Mouse (Mus musculus): Measurements from ENCODE around the gene Mthfd1.

Gene Mthfd1

DNA sequence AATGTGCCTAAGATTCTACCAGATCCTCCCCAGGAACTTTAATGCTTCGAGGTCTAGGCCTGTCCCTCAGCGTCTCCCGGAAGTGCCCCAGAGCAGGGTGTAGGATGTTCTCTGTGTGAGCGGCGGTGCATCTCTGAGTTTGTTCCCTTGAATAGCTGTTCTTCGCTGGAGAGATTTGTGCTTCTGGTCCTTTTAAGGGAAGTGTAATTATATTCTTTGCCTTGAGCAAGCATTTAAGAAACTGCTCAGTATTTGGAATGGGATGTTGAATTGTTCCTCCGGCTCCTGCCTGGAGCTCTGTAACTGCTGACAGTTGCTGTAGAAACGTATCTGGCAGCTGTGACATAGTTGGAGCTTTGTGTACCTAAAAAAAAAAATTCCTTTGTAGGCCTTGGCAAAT is 32.9 kb downstream of the Mthfd1 start:
- in situ Hi-C loops (cut with MboI; ENCODE audit: low pct_unique_long_range_greater_than_20kb in 1 of 2, low sequenced_read_pairs in 2 of 2, unreplicated experiment in 1 of 2) = no loop called here

DNA sequence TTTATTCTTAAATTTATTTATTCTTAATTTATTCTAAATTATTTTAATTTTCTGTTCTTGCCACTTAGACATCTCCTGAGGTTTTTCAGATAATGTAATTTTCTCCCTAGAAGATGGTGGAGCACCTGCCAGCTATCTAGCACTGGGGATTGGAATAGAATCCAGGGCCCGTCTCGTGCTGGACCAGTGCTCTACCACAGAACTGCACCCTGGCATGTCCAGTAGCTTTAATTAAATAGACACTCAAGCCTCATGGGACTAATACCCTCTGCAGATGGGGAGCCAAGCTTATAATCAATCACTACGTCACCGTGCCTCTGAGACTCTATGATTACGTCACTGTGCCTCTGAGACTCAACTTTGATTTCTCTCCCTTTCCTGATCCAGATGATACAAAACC is 33.4 kb downstream of the Mthfd1 start:
- in situ Hi-C loops (cut with MboI; ENCODE audit: low pct_unique_long_range_greater_than_20kb in 1 of 2, low sequenced_read_pairs in 2 of 2, unreplicated experiment in 1 of 2) = no loop called here

DNA sequence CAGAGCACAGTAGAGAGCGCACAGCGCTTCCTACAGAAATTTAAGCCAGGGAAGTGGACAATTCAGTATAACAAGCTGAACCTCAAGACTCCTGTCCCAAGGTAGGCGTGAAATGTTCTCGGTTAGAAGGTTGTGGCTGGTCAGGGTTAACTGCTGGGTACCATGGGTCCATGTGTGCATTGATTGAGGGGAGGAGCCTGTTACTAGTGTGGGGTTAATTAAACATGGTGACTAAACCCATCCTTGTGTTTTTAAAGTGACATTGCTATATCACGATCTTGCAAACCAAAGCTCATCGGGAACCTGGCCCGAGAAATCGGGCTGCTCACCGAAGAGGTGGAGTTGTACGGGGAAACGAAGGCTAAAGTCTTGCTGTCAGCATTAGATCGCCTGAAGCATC is 34.3 kb downstream of the Mthfd1 start:
- in situ Hi-C loops (cut with MboI; ENCODE audit: low pct_unique_long_range_greater_than_20kb in 1 of 2, low sequenced_read_pairs in 2 of 2, unreplicated experiment in 1 of 2) = no loop called here

DNA sequence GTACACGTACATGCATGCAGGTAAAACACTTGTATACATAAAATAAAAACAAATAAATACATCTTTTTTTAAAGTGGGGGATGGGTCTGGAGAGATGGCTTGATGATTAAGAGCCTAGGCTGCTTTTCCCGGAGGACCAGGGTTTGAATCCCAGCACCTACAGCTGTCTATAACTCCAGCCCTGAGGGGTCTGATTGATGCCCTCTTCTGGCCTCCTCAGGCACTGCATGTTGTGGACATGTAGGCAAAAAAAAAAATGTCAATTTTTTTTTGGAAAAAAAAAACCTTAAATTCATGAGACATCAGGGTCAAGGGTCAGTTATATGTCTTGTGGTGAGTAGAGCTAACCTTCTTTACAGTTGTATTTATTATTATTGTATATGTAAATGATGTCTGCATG is 35.2 kb downstream of the Mthfd1 start:
- in situ Hi-C loops (cut with MboI; ENCODE audit: low pct_unique_long_range_greater_than_20kb in 1 of 2, low sequenced_read_pairs in 2 of 2, unreplicated experiment in 1 of 2) = no loop called here

DNA sequence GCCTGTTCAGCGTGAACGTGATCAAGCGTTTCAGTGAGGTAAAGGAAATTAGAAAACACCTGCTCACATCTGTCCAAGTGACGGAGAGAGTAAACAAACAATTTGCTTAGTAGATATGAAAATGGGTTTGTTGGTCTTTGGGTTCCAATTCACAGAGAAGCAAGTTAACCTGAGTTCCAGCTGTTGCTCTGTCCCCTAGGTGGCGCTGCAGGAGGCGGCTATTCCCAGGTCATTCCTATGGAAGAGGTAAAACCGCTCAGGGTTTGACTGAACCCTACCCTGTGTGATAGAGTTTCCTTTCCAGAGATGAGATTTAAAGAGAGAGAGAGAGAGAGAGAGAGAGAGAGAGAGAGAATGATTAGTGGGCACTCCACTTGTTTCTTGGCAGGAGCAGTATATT is 38.1 kb downstream of the Mthfd1 start:
- in situ Hi-C loops (cut with MboI; ENCODE audit: low pct_unique_long_range_greater_than_20kb in 1 of 2, low sequenced_read_pairs in 2 of 2, unreplicated experiment in 1 of 2) = no loop called here

DNA sequence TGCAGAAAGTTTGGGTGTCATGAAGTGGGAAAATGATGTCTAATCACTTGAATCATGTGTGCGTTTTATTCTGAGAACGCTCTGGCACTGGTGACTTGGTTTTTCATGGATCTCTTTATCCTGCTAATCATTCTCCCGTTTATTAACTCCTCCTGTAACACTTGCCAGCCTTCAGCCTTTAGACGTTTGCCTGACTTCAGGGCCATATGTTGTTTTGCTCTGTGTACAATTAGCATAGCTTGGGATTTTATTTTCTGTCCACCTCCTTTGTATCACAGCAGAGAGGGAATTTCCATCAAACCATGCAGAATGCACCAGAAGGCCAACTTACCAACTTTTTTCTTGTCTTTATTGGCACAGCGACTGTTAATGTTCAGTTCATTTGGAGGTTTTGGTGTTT is 42.7 kb downstream of the Mthfd1 start:
- in situ Hi-C loops (cut with MboI; ENCODE audit: low pct_unique_long_range_greater_than_20kb in 1 of 2, low sequenced_read_pairs in 2 of 2, unreplicated experiment in 1 of 2) = no loop called here

DNA sequence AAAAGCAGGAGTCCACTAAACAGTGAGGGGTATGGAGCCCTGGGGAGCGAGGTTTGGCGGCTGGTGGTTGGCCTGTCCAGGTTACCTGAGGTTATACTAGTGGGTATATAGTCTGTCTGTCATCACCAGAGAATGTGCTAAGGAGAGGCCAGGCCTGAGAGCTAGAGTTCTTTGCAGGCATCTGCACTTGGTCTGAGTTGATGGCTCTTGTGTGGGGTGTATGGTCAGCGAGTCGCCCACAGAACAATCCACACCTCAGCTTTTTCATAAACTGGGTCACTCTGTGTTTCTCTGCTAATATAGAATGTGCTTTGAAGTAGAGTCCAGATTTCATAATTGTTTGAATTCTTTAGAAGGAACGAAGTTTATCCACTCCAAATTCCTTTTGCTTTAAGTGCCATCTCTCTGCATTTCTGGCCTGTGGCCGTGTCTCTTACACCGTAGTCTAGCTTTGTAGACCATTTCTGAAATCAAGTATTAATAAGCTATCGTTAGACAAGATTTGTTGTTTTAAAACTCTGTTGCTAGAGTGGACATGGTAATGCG is 44.3 kb downstream of the Mthfd1 start:
- in situ Hi-C loops (cut with MboI; ENCODE audit: low pct_unique_long_range_greater_than_20kb in 1 of 2, low sequenced_read_pairs in 2 of 2, unreplicated experiment in 1 of 2) = no loop called here

DNA sequence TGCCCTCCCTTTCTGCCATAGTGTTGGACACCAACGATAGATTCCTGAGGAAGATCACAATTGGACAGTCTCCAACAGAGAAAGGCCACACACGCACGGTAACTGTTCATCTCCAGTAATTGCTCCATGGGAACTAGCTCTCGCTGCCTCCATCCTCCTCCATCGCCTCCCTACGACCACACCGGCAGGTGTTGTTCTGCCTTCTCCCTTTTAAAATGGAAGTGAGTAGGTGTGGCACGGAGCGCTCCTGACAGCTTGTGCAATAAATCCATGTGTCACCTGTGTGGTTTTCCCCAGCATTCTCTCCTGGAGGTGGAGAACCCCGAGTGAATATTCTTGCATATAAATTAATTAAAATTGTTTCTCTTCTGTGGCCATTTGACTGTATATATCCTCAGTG is 45.3 kb downstream of the Mthfd1 start:
- in situ Hi-C loops (cut with MboI; ENCODE audit: low pct_unique_long_range_greater_than_20kb in 1 of 2, low sequenced_read_pairs in 2 of 2, unreplicated experiment in 1 of 2) = no loop called here

DNA sequence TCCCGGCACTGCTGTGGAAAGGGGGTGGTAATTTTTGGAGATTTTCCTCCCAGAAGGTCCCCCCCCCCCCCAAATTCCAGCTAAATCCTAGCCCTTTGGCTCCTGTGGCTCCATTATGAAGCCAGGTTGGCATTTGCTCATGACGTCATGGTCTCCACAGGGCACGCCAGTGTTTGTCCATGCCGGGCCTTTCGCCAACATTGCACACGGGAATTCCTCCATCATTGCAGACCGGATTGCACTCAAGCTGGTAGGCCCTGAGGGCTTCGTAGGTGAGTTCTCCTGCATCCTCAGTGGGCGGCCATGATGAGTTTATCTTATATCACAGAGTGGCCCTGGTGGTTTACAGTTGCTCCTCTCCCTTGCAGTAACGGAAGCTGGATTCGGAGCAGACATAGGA is 48.4 kb downstream of the Mthfd1 start:
- in situ Hi-C loops (cut with MboI; ENCODE audit: low pct_unique_long_range_greater_than_20kb in 1 of 2, low sequenced_read_pairs in 2 of 2, unreplicated experiment in 1 of 2) = no loop called here

DNA sequence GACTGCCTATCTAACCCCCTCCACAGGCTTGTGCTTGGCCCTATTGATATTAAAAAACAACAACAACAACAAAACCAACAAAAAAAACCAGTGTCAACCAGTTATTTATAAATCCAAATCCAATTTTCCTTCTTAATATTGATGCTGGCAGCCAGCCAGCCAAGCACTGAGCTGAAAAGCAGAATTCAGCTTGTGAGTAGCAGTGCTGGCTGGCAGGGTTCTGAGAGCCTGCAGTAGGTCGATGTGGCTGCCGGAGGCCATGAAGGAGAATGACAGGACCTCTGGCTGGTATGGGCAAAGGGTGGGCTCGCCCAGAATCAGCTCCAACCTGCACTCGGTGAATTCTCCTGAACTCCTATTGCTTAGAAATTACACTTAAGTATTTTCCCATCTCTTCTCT is 49.1 kb downstream of the Mthfd1 start:
- in situ Hi-C loops (cut with MboI; ENCODE audit: low pct_unique_long_range_greater_than_20kb in 1 of 2, low sequenced_read_pairs in 2 of 2, unreplicated experiment in 1 of 2) = no loop called here

DNA sequence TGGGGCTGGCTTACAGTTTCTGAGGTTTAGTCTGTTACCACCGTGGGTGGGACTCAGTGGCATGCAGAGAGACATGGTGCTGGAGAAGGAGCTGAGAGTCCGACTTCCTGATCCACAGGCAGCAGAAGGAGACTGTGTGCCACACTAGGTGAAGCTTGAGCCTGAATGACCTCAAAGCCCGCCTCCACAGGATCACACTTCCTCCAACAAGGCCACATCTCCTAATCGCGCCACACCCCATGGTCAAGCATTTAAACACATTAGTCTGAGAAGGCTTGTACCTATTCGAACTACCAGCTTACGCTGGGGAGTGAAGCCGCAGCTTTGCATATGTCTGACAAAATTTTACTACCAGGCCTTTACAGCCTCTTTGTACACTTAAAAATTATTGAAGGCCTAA is 50.0 kb downstream of the Mthfd1 start:
- in situ Hi-C loops (cut with MboI; ENCODE audit: low pct_unique_long_range_greater_than_20kb in 1 of 2, low sequenced_read_pairs in 2 of 2, unreplicated experiment in 1 of 2) = no loop called here

DNA sequence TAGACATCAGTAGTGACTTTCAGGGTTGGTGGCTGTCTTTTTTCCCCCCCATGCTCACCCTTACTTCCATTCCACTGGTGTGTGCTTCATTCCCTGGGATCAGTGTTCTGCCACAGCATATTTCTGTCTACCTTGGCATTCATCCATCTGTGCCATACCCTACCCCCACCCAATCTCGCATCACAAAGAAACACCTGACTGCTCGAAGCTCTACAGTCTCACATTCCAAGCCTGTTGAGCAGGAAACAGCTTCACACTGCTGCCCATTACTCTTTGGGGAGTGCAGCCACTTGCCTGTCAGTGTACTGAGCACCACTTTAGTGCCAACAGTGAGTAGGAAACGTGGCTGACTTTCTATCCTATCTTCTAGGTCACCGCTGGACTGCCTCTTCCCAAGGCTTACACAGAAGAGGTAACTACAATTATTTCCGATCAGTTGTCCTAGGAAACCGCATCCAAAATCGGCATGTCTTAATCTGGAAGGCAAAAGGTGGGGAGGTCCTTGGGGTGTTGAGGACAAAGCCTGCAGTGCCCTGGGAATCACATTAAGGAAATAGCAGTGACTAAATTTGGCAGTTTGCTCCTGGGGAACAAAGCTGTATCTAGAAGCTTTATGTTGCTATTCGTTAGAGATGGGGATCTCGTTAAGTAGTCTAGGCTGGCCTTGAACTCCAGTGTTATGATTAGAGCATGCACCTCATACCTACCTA is 51.9 kb downstream of the Mthfd1 start:
- in situ Hi-C loops (cut with MboI; ENCODE audit: low pct_unique_long_range_greater_than_20kb in 1 of 2, low sequenced_read_pairs in 2 of 2, unreplicated experiment in 1 of 2) = no loop called here

DNA sequence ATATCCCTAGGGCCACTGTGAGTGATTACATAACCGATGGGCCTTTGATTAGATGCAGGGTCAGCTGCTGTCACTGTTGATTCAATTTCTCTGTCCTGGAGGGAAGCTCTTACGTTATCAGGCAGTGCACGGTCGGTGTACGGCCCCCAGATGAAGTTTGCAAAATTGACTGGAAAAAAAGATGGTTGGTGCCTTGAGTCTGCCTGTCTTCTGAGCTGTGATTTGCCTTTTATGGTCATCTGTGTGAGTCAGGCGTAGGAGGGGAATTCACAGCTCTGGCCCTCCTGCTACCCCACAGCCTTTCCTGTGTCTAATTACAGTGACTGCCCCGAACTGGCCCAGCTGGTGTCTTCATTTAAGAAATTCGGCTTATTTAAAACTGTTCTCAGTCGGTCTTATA is 52.9 kb downstream of the Mthfd1 start:
- in situ Hi-C loops (cut with MboI; ENCODE audit: low pct_unique_long_range_greater_than_20kb in 1 of 2, low sequenced_read_pairs in 2 of 2, unreplicated experiment in 1 of 2) = no loop called here

DNA sequence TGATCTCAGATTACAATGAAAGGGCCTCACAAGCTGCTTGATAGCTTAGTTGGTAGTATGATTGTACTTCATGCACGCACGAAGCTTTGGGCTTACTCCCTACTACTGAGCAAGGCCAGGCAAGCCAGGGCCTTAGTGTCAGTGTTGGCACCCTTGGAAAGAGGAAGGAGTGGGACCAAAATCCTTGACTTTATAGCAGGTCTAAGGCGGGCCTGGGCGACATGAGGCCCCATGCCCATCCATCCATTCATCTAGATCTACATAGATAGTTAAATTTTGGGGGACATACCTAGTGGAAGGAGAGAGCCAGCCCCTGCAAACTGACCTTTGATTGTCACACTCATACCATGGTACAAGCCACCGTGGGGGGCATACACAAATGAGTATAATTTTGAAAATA is 53.3 kb downstream of the Mthfd1 start:
- in situ Hi-C loops (cut with MboI; ENCODE audit: low pct_unique_long_range_greater_than_20kb in 1 of 2, low sequenced_read_pairs in 2 of 2, unreplicated experiment in 1 of 2) = no loop called here

DNA sequence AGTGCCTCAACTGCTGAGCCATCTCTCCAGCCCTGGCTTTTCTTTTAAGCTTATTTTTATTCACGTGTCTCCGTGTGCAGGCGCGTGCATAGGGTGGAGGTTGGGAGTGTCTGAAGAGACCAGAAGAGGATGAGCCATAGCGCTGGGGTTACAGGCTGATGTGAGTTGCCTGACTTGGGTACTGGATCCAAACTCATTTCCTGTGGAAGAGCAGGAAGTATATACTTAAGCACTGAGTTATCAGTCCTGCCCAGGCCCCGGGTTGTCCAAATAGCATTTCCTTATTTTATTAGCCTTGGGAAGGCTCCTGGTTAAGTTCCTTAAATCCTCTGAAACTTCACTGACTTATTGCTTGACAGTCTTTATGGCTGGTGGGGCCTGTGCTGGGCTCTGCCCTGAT is 54.9 kb downstream of the Mthfd1 start:
- in situ Hi-C loops (cut with MboI; ENCODE audit: low pct_unique_long_range_greater_than_20kb in 1 of 2, low sequenced_read_pairs in 2 of 2, unreplicated experiment in 1 of 2) = no loop called here

DNA sequence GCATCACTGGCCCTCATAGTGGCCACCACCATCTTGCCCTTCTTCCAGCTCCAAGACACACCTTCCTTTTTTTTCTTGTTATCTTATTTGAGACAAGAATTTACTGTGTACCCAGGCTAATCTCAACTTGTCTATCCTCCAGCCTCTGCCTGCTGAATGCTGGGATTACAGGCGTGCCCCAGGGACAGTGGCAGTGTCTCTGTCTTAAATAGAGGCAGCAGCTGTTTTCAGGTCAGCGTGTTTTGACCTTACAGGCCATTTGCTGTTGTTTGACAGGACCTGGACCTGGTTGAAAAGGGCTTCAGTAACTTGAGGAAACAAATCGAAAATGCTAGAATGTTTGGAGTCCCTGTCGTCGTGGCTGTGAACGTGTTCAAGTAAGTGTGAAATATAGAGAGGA is 55.5 kb downstream of the Mthfd1 start:
- in situ Hi-C loops (cut with MboI; ENCODE audit: low pct_unique_long_range_greater_than_20kb in 1 of 2, low sequenced_read_pairs in 2 of 2, unreplicated experiment in 1 of 2) = no loop called here

DNA sequence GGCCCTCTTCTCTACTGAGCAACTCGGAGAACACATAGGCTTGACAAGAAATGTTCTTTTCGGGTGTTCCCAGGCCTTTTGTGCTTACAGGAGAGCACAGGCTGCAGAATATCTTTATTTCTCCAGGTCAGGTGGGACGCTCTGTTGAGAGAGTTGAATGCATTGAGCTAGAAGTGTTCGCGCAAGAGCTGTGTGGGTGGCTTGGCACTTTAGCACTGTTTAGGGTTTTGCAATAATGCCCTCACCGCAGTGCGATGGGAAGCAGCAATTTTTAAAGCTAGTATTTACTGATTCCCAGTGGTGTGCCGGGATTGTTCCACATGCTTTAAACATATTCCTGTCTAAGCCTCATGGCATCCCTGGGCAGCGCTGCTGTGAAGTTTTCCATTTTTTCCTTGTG is 56.1 kb downstream of the Mthfd1 start:
- in situ Hi-C loops (cut with MboI; ENCODE audit: low pct_unique_long_range_greater_than_20kb in 1 of 2, low sequenced_read_pairs in 2 of 2, unreplicated experiment in 1 of 2) = no loop called here

DNA sequence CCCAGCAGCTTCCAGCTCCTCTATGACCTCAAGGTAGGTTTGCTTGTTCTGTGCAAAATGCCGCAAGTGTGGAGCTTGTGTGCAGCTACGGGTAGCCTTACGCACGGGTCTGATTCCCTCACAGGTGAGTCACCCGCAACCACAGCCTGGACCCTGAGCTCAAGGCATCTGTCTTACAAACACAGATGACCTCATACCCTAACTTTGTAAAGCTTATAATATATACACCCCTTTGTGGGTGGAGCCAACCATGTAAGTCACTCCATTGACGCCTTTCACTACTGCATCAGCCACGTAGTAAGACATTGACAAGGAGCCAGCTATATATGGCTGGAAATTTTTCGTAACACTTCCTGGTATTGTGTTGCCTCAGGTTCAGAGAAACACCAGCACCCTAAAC is 56.9 kb downstream of the Mthfd1 start:
- in situ Hi-C loops (cut with MboI; ENCODE audit: low pct_unique_long_range_greater_than_20kb in 1 of 2, low sequenced_read_pairs in 2 of 2, unreplicated experiment in 1 of 2) = no loop called here

DNA sequence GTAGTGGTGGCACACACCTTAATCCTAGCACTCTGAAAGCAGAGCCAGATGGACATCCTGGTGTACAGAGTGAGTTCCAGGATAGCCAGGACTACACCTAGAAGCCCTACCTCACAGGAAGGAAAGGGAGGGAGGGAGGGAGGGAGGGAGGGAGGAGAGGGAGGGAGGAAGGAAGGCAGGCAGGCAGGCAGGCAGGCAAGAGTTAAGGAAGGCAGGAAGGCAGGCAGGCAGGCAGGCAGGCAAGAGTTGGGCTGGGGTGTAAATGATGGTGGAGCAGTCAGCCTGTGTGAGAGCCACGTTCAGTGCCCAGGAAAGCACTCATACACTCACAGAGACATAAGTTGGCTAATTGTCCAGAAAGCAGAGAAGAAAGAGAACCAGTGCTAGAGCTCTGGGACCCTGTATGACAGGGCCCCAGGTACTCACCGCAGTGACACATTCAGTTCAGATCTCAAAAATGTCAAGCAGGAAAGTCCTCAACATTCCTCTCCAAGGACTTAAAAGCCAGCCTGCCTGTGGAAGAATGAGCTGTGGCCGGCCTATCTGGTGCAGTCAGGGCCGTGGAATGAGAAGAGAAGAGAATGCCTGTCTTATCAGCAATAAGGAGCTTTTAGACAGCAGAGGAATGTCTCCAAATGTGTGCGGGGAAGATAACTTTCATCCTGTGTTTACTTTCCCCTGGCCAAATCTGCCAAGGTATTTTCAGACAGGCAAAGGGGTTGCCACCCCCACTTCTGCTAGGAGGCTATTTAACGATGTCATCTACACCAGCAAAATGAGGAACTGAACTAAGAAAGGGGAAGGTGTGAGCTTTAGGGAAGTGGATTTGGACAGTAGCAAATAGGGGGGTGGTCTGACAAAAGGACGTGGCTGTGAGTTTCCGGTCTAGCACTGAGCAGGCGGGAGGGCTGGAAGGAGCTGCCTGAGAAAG is 63.4 kb downstream of the Mthfd1 start:
- in situ Hi-C loops (cut with MboI; ENCODE audit: low pct_unique_long_range_greater_than_20kb in 1 of 2, low sequenced_read_pairs in 2 of 2, unreplicated experiment in 1 of 2) = no loop called here

All from mouse embryonic stem cell (cell line).